Mouse (Mus musculus) ZHBTc4 (cell line): ENCODE data around the gene Wdsub1.

Source experiments
- DNase-seq: peaks from one replicate; pipeline ENCODE4 v3.0.0-alpha.2; 2011; ENCODE audit warnings: low read depth, low spot score

Wdsub1 gene

DNA sequence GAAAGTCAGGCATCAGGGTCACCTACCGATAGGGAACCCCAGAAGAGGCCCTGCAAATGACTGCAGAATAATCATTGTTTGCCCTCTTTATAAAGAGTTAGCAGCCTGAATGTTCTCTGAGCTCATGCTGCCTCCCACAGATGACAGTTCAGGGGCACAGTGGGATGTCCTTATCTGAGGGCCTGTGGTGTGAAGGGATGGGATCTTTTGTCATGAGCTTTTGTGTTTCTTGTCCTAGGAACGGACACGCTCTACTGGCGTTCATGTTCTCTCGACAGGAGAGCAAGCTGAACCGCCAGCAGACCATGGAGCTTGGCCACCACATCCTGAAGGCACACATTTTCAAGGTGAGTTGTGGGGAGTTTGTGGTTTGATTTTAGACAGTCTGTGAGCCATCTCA is 76.4 kb downstream of the Wdsub1 start:
- DNase-seq: no peak

GRCm38 (mm10) chr2:59805595-59805994 is 76.8 kb downstream of the Wdsub1 start:
- DNase-seq: no peak

GRCm38 (mm10) chr2:59802722-59803387 is 79.5 kb downstream of the Wdsub1 start:
- no peak for DNase-seq
